Mouse (Mus musculus): ENCODE measurements at regions not wholly inside any gene's neighbourhood (a gene's known extent, or its start where the extent isn't known, plus 50 kb on each side); places are given as distances from the start of the nearest gene placed in this dataset.

- peak; percentile 31 to 59 for DNase-seq
These were observed 91.5 kb downstream of the Fam84b start for GRCm38 (mm10) chr15:60762071-60762470.

GRCm38 (mm10) chr15:60760015-60760437 is 93.6 kb downstream of the Fam84b start:
- peak; percentile 58 to 88 for DNase-seq

GRCm38 (mm10) chr15:60754246-60754645 is 99.3 kb downstream of the Fam84b start:
- DNase-seq: no peak

- DNase-seq: no peak
These were observed 114.0 kb downstream of the Fam84b start for GRCm38 (mm10) chr15:60739598-60739997.

- no peak for DNase-seq
These were observed 115.3 kb downstream of the Fam84b start for GRCm38 (mm10) chr15:60738258-60738657.

GRCm38 (mm10) chr15:60732416-60732815 is 121.2 kb downstream of the Fam84b start:
- DNase-seq: no peak

- no peak for DNase-seq
These were observed 124.8 kb downstream of the Fam84b start for GRCm38 (mm10) chr15:60728754-60729153.

GRCm38 (mm10) chr15:60728337-60728736 is 125.2 kb downstream of the Fam84b start:
- peak; percentile 4 to 37 for DNase-seq

- DNase-seq: no peak
These were observed 134.2 kb downstream of the Fam84b start for GRCm38 (mm10) chr15:60719332-60719731.

GRCm38 (mm10) chr15:60708678-60709077 is 144.9 kb downstream of the Fam84b start:
- peak in 1 of 2 experiments; percentile 5 for DNase-seq

- DNase-seq: no peak
These were observed 147.6 kb downstream of the Fam84b start for GRCm38 (mm10) chr15:60706009-60706408.

- DNase-seq: no peak
These were observed 152.3 kb downstream of the Fam84b start for GRCm38 (mm10) chr15:60701273-60701672.

GRCm38 (mm10) chr15:60694746-60695145 is 158.8 kb downstream of the Fam84b start:
- no peak for DNase-seq

- DNase-seq: peak; percentile 48 to 82
These were observed 159.7 kb downstream of the Fam84b start for GRCm38 (mm10) chr15:60693751-60694500.

GRCm38 (mm10) chr15:60692718-60693597 is 160.6 kb downstream of the Fam84b start:
- DNase-seq: no peak

GRCm38 (mm10) chr15:60692149-60692548 is 161.4 kb downstream of the Fam84b start:
- DNase-seq: peak in 1 of 2 experiments; percentile 9

- DNase-seq: no peak
These were observed 176.2 kb downstream of the Fam84b start for GRCm38 (mm10) chr15:60677397-60677796.

GRCm38 (mm10) chr15:60657572-60657971 is 196.0 kb downstream of the Fam84b start:
- no peak for DNase-seq

- no peak for DNase-seq
These were observed 198.5 kb downstream of the Fam84b start for GRCm38 (mm10) chr15:60655113-60655512.

- no peak for DNase-seq
These were observed 204.3 kb downstream of the Fam84b start for GRCm38 (mm10) chr15:60649252-60649651.

GRCm38 (mm10) chr15:60641770-60642169 is 211.8 kb downstream of the Fam84b start:
- peak; percentile 1 to 10 for DNase-seq

- no peak for DNase-seq
These were observed 220.1 kb downstream of the Fam84b start for GRCm38 (mm10) chr15:60633457-60633850.

GRCm38 (mm10) chr15:60632789-60633456 is 220.7 kb downstream of the Fam84b start:
- DNase-seq: no peak

All from kidney, postnatal 36 days (tissue).